Comparison of ENCODE assay signal across 10 mouse cellular contexts in genomic region chr5:23419616-23420170, GRCm38 (mm10). TPM values are rescaled to one million over a fixed set of nuclear protein-coding genes. Genes with fewer than 3 reads are reported as not detected.
A peak's percentile ranks its signal among the peaks of the same experiment; 100 is the strongest.
DNase-seq lines count a peak whose midpoint lies in the region; ATAC-seq and TF ChIP-seq lines count a peak whose summit lies in the region.
"Had no signal": no experiment of that assay in that cellular context is flagged by ENCODE, and none has a peak within 500 bp of the region (broad histone marks: within the 10 kb centered on the region; RNA-seq: fewer than 3 reads in every experiment).

No protein-coding gene starts in this region.

- H3K4me2 ChIP-seq in embryonic facial prominence, embryonic 12.5 days (replicated peaks), result peak overlapping the region; percentile 84
- H3K4me2 ChIP-seq in midbrain, embryonic 16.5 days (ENCODE audit: low read length), result no peak overlapping the region

- no peaks in the 10 kb centered on the region for H3K9me3 ChIP-seq in embryonic facial prominence, embryonic 12.5 days
- no peaks in the 10 kb centered on the region for H3K9me3 ChIP-seq in midbrain, embryonic 16.5 days (replicated peaks; ENCODE audit: control insufficient read depth, low read length, poor library complexity, severe bottlenecking)

- no peaks in the 10 kb centered on the region for H3K27me3 ChIP-seq in kidney, adult 2 months (replicated peaks; ENCODE audit: control insufficient read depth, insufficient read depth, low read length)
- H3K27me3 ChIP-seq in embryonic facial prominence, embryonic 12.5 days, result no peaks in the 10 kb centered on the region
- no peaks in the 10 kb centered on the region for H3K27me3 ChIP-seq in midbrain, embryonic 16.5 days (ENCODE audit: control insufficient read depth, insufficient read depth, low read depth, low read length)
- H3K27me3 ChIP-seq: Patski had no signal

- WGBS in kidney, adult 2 months, result 25% methylated on average over 7 of the region's 7 CpGs
- 39% methylated on average over 7 of the region's 7 CpGs for WGBS in embryonic facial prominence, embryonic 12.5 days
- WGBS in midbrain, embryonic 16.5 days, result 32% methylated on average over 7 of the region's 7 CpGs

- peak overlapping the region; percentile 84; the same call in 1 of the 2 replicates for H3K27ac ChIP-seq in kidney, adult 2 months (ENCODE audit: insufficient read depth, low read depth, low read length)
- peak overlapping the region; percentile 30; the same call in 1 of the 2 replicates for H3K27ac ChIP-seq in embryonic facial prominence, embryonic 12.5 days
- peak overlapping the region; percentile 94; the same call in 1 of the 2 replicates for H3K27ac ChIP-seq in midbrain, embryonic 16.5 days (ENCODE audit: low read length)

- H3K4me1 ChIP-seq in kidney, adult 2 months (ENCODE audit: control insufficient read depth, insufficient read depth, low read length), result peaks cover 37% of the 10 kb centered on the region
- H3K4me1 ChIP-seq in embryonic facial prominence, embryonic 12.5 days, result peaks cover 30% of the 10 kb centered on the region
- peaks cover 45% of the 10 kb centered on the region for H3K4me1 ChIP-seq in midbrain, embryonic 16.5 days (ENCODE audit: control insufficient read depth, insufficient read depth, low read length)

- no peak for TF ChIP-seq CTCF in kidney, adult 2 months (conservative IDR thresholded peaks at IDR 0.05; ENCODE audit: insufficient read depth, insufficient read length, low read depth, low read length)

- no peak for DNase-seq in kidney, adult 2 months
- no peak for DNase-seq in kidney, postnatal 25 days
- peak; percentile 53 for DNase-seq in induced T-regulatory cell, adult 2 months (ENCODE audit: low read depth)
- no peak for DNase-seq in testis, postnatal 10 days (ENCODE audit: low spot score)
- DNase-seq in retina, embryonic 14.5 days (ENCODE audit: low spot score), result no peak
- DNase-seq in cerebellum, adult 11 months, result no peak
- DNase-seq: thymus, postnatal 4 days had no signal

- H3K4me3 ChIP-seq in kidney, adult 2 months (ENCODE audit: insufficient read depth, low read depth, low read length), result no peak overlapping the region
- no peak overlapping the region for H3K4me3 ChIP-seq in embryonic facial prominence, embryonic 12.5 days
- no peak overlapping the region for H3K4me3 ChIP-seq in midbrain, embryonic 16.5 days (ENCODE audit: low read depth, low read length)

- no peak for ATAC-seq in embryonic facial prominence, embryonic 12.5 days (ENCODE audit: insufficient number of reproducible peaks, insufficient read depth, low FRiP score, low TSS enrichment)
- ATAC-seq in midbrain, embryonic 16.5 days, result no peak

- no peak overlapping the region for H3K9ac ChIP-seq in embryonic facial prominence, embryonic 12.5 days
- no peak overlapping the region for H3K9ac ChIP-seq in midbrain, embryonic 16.5 days (ENCODE audit: low read depth, low read length)

- H3K36me3 ChIP-seq in kidney, adult 2 months (ENCODE audit: control insufficient read depth, insufficient read depth, low read length), result peaks cover 7% of the 10 kb centered on the region
- H3K36me3 ChIP-seq in embryonic facial prominence, embryonic 12.5 days, result peaks cover 11% of the 10 kb centered on the region; the same call in 1 of the 2 replicates
- no peaks in the 10 kb centered on the region for H3K36me3 ChIP-seq in midbrain, embryonic 16.5 days (ENCODE audit: control insufficient read depth, insufficient read depth, low read length)

- no peak for TF ChIP-seq POLR2A in kidney, adult 2 months (IDR thresholded peaks at IDR 0.05; ENCODE audit: low read depth, low read length)

RNA-seq across cellular contexts. Expression of gene Kmt2e, which starts 14.5 kb away (rescaled TPM):
- 18.8 and 19.8 TPM in 2 replicates for polyA plus RNA-seq in kidney, adult 2 months (2012; rRNA removed)
- polyA plus RNA-seq in embryonic facial prominence, embryonic 12.5 days (2016; fragmentation: Nextera tagmentation; extraction: Ambion mirVana), result 118 and 120 TPM in 2 replicates
- polyA plus RNA-seq in midbrain, embryonic 16.5 days (2015; fragmentation: Nextera tagmentation; extraction: Ambion mirVana), result 162 and 178 TPM in 2 replicates

Comparison
In these comparisons a context has a peak if more than half of its experiments do, and no peak if none do; other contexts are left out.
1. H3K27ac ChIP-seq: peak in every context shown above with its lines; median percentile 94 in midbrain, embryonic 16.5 days; 84 in kidney, adult 2 months; 30 in embryonic facial prominence, embryonic 12.5 days.